Mouse (Mus musculus): ENCODE data around the gene Macrod2.

GRCm38 (mm10) chr2:141556747-141557146 lies 1161.6 kb downstream of the Macrod2 start:
- TF ChIP-seq EP300 (optimal IDR thresholded peaks at IDR 0.05) (no peak), CTCF (IDR thresholded peaks at IDR 0.05; ENCODE audit: low read depth) (no peak)

All from stomach, postnatal 0 days (tissue).